Mouse (Mus musculus): ENCODE measurements around the gene Gm5108. TPM values are rescaled to one million over a fixed set of nuclear protein-coding genes. Genes with fewer than 3 reads are reported as not detected.

Gm5108 gene
- not detected in 2 replicates for polyA plus RNA-seq (2015; fragmentation: Nextera tagmentation; extraction: Ambion mirVana)

DNA sequence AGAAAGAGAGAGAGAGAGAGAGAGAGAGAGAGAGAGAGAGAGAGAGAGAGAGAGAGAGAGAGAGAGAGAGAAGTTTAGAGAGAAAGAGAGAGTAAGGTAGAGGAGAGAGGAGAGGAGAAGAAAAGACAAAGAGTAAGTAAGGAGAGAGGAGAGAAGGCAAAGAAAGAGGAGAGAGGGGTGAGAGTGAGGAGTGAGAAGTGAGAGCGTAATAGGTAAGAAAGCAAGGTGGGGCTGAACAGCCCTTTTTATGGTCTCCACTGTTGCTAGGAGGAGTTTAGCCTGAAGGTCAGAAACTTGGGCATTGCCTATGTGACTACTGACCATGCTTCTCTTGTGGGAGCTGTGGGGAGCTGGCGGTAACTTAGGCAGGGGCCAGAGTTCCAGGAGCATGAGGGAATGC is at the start of gene Gm5108:
Gm5108 (plus strand) TSS at position 301 of the 400 bp plus-strand sequence.
- no peaks in the 10 kb centered on the region for H3K9me3 ChIP-seq
- H3K27me3 ChIP-seq, result no peaks in the 10 kb centered on the region
- no peak for ATAC-seq (ENCODE audit: insufficient number of reproducible peaks, low FRiP score, low TSS enrichment, low read depth)
- 79% methylated on average over 2 of the region's 2 CpGs for WGBS
- H3K27ac ChIP-seq, result no peak within 1 kb of the TSS
- no peak within 1 kb of the TSS for H3K9ac ChIP-seq
- no peak within 1 kb of the TSS for H3K4me2 ChIP-seq
- no peaks in the 10 kb centered on the region for H3K4me1 ChIP-seq
- no peaks in the 10 kb centered on the region for H3K36me3 ChIP-seq
- H3K4me3 ChIP-seq, result no peak within 1 kb of the TSS

GRCm38 (mm10) chr5:67898921-67899320 is 42.5 kb upstream of the Gm5108 start:
- Histone ChIP-seq H3K4me3 (no peak overlapping the region), H3K4me2 (no peak overlapping the region), H3K4me1 (no peaks in the 10 kb centered on the region), H3K9ac (no peak overlapping the region), H3K27ac (no peak overlapping the region), H3K27me3 (no peaks in the 10 kb centered on the region), H3K9me3 (no peaks in the 10 kb centered on the region), H3K36me3 (no peaks in the 10 kb centered on the region)
- no peak for ATAC-seq (ENCODE audit: insufficient number of reproducible peaks, low FRiP score, low TSS enrichment, low read depth)
- WGBS, result 87% methylated on average over 1 of the region's 1 CpGs

GRCm38 (mm10) chr5:67904555-67904954 is 36.9 kb upstream of the Gm5108 start:
- H3K4me3 ChIP-seq, result no peak overlapping the region
- H3K4me1 ChIP-seq, result no peaks in the 10 kb centered on the region
- no peak overlapping the region for H3K9ac ChIP-seq
- H3K36me3 ChIP-seq, result no peaks in the 10 kb centered on the region
- no peak overlapping the region for H3K4me2 ChIP-seq
- no peaks in the 10 kb centered on the region for H3K9me3 ChIP-seq
- ATAC-seq (ENCODE audit: insufficient number of reproducible peaks, low FRiP score, low TSS enrichment, low read depth), result no peak
- 63% methylated on average over 2 of the region's 2 CpGs for WGBS
- H3K27ac ChIP-seq, result no peak overlapping the region
- no peaks in the 10 kb centered on the region for H3K27me3 ChIP-seq

GRCm38 (mm10) chr5:67930584-67930983 is 10.9 kb upstream of the Gm5108 start:
- Histone ChIP-seq H3K4me2 (no peak overlapping the region), H3K27me3 (no peaks in the 10 kb centered on the region), H3K9ac (no peak overlapping the region), H3K36me3 (no peaks in the 10 kb centered on the region), H3K27ac (no peak overlapping the region), H3K9me3 (no peaks in the 10 kb centered on the region), H3K4me3 (no peak overlapping the region), H3K4me1 (no peaks in the 10 kb centered on the region)
- 34% methylated on average over 4 of the region's 4 CpGs for WGBS
- ATAC-seq (ENCODE audit: insufficient number of reproducible peaks, low FRiP score, low TSS enrichment, low read depth), result no peak

DNA sequence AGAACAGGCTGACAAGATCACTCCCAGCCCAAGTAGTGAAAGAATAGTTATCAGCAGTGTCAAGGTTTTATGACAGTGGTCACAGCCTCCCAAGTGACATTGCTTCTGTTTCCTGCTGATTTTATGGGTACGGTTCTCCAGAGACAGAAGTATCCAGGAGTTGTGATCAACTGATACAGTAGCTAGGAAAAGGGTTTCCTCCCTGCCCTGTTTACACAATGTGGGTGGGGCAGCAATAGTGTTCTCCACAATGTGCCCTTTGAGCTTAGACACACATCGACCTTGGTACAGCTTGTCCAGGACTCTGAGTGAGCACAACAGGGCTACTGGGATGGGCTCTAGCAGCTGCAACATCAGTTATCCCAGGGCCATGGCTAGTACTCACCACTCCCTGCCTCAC is 9.8 kb upstream of the Gm5108 start:
- Histone ChIP-seq H3K9ac (no peak overlapping the region), H3K27me3 (no peaks in the 10 kb centered on the region), H3K27ac (no peak overlapping the region), H3K9me3 (no peaks in the 10 kb centered on the region), H3K4me1 (no peaks in the 10 kb centered on the region), H3K4me2 (no peak overlapping the region), H3K36me3 (no peaks in the 10 kb centered on the region), H3K4me3 (no peak overlapping the region)
- WGBS, result 39% methylated on average over 2 of the region's 2 CpGs
- ATAC-seq (ENCODE audit: insufficient number of reproducible peaks, low FRiP score, low TSS enrichment, low read depth), result no peak

- Histone ChIP-seq H3K4me3 (no peak overlapping the region), H3K9me3 (no peaks in the 10 kb centered on the region), H3K4me1 (no peaks in the 10 kb centered on the region), H3K9ac (no peak overlapping the region), H3K4me2 (no peak overlapping the region), H3K27me3 (no peaks in the 10 kb centered on the region), H3K36me3 (no peaks in the 10 kb centered on the region), H3K27ac (no peak overlapping the region)
- 45% methylated on average over 2 of the region's 2 CpGs for WGBS
- ATAC-seq (ENCODE audit: insufficient number of reproducible peaks, low FRiP score, low TSS enrichment, low read depth), result no peak
These were observed 1.7 kb downstream of the Gm5108 start for GRCm38 (mm10) chr5:67943199-67943598.

DNA sequence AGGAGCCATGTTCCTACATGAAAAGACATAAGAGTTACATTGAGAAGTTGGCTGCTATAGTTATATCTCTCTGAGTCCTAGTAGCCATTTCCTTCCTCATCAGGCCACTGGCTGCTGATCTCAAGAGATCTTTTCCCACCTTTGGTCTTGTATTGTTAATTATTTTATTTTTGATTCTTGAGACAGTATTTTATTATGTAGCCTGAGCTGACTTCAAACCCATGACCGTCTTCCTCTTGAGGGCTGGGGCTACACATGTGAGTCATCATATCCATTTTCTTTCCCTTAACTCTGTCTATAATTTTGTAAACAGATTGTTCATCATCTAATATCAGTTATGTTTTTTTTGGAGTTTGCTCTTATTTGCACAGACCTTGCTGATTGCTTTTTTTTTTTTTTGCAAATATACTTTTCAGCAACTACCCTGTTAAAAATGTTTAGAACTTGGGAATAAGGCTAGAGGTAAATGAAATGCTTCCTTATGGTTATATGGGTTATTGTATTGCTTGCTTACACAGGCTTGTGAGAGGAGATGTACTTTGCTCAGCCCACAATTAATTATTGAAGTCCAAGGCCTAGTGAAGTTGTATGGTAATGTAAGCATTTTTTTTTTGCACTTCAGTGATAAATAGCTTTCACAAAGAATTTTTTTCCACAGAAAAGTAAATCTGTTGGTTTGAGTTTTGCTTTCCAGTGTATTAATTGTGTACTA is 2.8 kb downstream of the Gm5108 start:
- Histone ChIP-seq H3K4me3 (no peak overlapping the region), H3K9me3 (no peaks in the 10 kb centered on the region), H3K27me3 (no peaks in the 10 kb centered on the region), H3K27ac (no peak overlapping the region), H3K4me2 (no peak overlapping the region), H3K36me3 (no peaks in the 10 kb centered on the region), H3K4me1 (no peaks in the 10 kb centered on the region), H3K9ac (no peak overlapping the region)
- WGBS, result 89% methylated on average over 1 of the region's 1 CpGs
- no peak for ATAC-seq (ENCODE audit: insufficient number of reproducible peaks, low FRiP score, low TSS enrichment, low read depth)

DNA sequence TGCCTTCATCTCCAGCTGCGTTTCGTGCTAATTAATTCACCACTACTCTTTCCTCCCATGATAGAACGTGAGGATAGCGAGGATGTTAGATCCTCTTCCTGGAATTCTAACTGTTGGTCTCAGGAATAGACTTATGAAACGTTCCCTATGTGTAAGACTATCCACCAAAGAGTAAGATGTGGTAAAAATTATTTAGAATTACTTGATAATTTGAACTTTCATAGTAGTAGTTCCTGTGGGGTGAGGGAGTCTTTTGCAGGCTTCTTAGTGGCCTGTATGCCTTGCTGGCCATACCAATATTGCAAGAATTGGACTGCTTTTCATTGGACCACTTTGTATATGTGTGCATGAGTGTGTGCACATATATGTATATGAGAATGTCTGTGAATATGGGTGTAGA is 4.9 kb downstream of the Gm5108 start, which contains the start of gene Gm21905:
Gm21905 (minus strand) TSS at position 101 of the 400 bp plus-strand sequence.
- H3K27ac ChIP-seq, result no peak within 1 kb of the TSS
- ATAC-seq (ENCODE audit: insufficient number of reproducible peaks, low FRiP score, low TSS enrichment, low read depth), result no peak
- 81% methylated on average over 5 of the region's 5 CpGs for WGBS
- no peaks in the 10 kb centered on the region for H3K9me3 ChIP-seq
- no peaks in the 10 kb centered on the region for H3K27me3 ChIP-seq
- no peak within 1 kb of the TSS for H3K4me2 ChIP-seq
- no peaks in the 10 kb centered on the region for H3K4me1 ChIP-seq
- no peak within 1 kb of the TSS for H3K9ac ChIP-seq
- no peak within 1 kb of the TSS for H3K4me3 ChIP-seq
- no peaks in the 10 kb centered on the region for H3K36me3 ChIP-seq

GRCm38 (mm10) chr5:67947006-67947405 is 5.5 kb downstream of the Gm5108 start:
- H3K4me1 ChIP-seq, result no peaks in the 10 kb centered on the region
- no peaks in the 10 kb centered on the region for H3K9me3 ChIP-seq
- no peaks in the 10 kb centered on the region for H3K36me3 ChIP-seq
- H3K27me3 ChIP-seq, result no peaks in the 10 kb centered on the region
- H3K4me3 ChIP-seq, result no peak overlapping the region
- no peak overlapping the region for H3K4me2 ChIP-seq
- no peak for ATAC-seq (ENCODE audit: insufficient number of reproducible peaks, low FRiP score, low TSS enrichment, low read depth)
- no peak overlapping the region for H3K27ac ChIP-seq
- no peak overlapping the region for H3K9ac ChIP-seq

GRCm38 (mm10) chr5:67948074-67948473 is 6.6 kb downstream of the Gm5108 start:
- WGBS, result 84% methylated on average over 5 of the region's 5 CpGs
- H3K27me3 ChIP-seq, result no peaks in the 10 kb centered on the region
- no peak overlapping the region for H3K27ac ChIP-seq
- no peaks in the 10 kb centered on the region for H3K36me3 ChIP-seq
- no peak overlapping the region for H3K9ac ChIP-seq
- no peak for ATAC-seq (ENCODE audit: insufficient number of reproducible peaks, low FRiP score, low TSS enrichment, low read depth)
- H3K9me3 ChIP-seq, result no peaks in the 10 kb centered on the region
- H3K4me1 ChIP-seq, result no peaks in the 10 kb centered on the region
- no peak overlapping the region for H3K4me3 ChIP-seq
- no peak overlapping the region for H3K4me2 ChIP-seq

GRCm38 (mm10) chr5:67954097-67954496 is 12.6 kb downstream of the Gm5108 start:
- H3K27me3 ChIP-seq, result no peaks in the 10 kb centered on the region
- no peak overlapping the region for H3K4me3 ChIP-seq
- no peak overlapping the region for H3K27ac ChIP-seq
- H3K9ac ChIP-seq, result no peak overlapping the region
- WGBS, result 80% methylated on average over 4 of the region's 4 CpGs
- H3K4me2 ChIP-seq, result no peak overlapping the region
- no peak for ATAC-seq (ENCODE audit: insufficient number of reproducible peaks, low FRiP score, low TSS enrichment, low read depth)
- no peaks in the 10 kb centered on the region for H3K9me3 ChIP-seq
- no peaks in the 10 kb centered on the region for H3K4me1 ChIP-seq
- H3K36me3 ChIP-seq, result no peaks in the 10 kb centered on the region

GRCm38 (mm10) chr5:67955486-67955885 is 14.0 kb downstream of the Gm5108 start:
- no peak for ATAC-seq (ENCODE audit: insufficient number of reproducible peaks, low FRiP score, low TSS enrichment, low read depth)
- H3K9ac ChIP-seq, result no peak overlapping the region
- no peaks in the 10 kb centered on the region for H3K27me3 ChIP-seq
- H3K27ac ChIP-seq, result no peak overlapping the region
- H3K36me3 ChIP-seq, result no peaks in the 10 kb centered on the region
- H3K9me3 ChIP-seq, result no peaks in the 10 kb centered on the region
- H3K4me3 ChIP-seq, result no peak overlapping the region
- H3K4me1 ChIP-seq, result no peaks in the 10 kb centered on the region
- 80% methylated on average over 7 of the region's 7 CpGs for WGBS
- H3K4me2 ChIP-seq, result no peak overlapping the region
